Mouse (Mus musculus): ENCODE data around the gene Ccdc86. TPM values are rescaled to one million over a fixed set of nuclear protein-coding genes. Genes with fewer than 3 reads are reported as not detected.
A peak's percentile ranks its signal among the peaks of the same experiment; 100 is the strongest.

Gene Ccdc86
- total RNA-seq, 1 experiment: 25.7 TPM

GRCm38 (mm10) chr19:10909087-10909721 lies 39.9 kb downstream of the Ccdc86 start:
- Histone ChIP-seq H3K36me3 (ENCODE audit: control insufficient read depth, insufficient read depth, low read length, poor library complexity, severe bottlenecking) (peaks cover 26% of the 10 kb centered on the region), H3K27ac (ENCODE audit: insufficient read depth, low read depth, low read length, poor library complexity, severe bottlenecking) (no peak overlapping the region), H3K9me3 (ENCODE audit: control insufficient read depth, insufficient read depth, low read depth, low read length) (no peaks in the 10 kb centered on the region), H3K9ac (ENCODE audit: insufficient read depth, low read depth, low read length, poor library complexity, severe bottlenecking) (no peak overlapping the region), H3K4me3 (ENCODE audit: insufficient read depth in 1 of 2, low read depth in 1 of 2, low read length in 2 of 2, poor library complexity in 1 of 2, severe bottlenecking in 1 of 2) (no peak overlapping the region), H3K4me1 (ENCODE audit: control insufficient read depth in 2 of 2, insufficient read depth in 2 of 2, low read length in 2 of 2, poor library complexity in 1 of 2) (no peaks in the 10 kb centered on the region)
- no peak for TF ChIP-seq ZC3H11A (IDR thresholded peaks at IDR 0.05; ENCODE audit: borderline replicate concordance, low read depth, low read length)
- no peak for TF ChIP-seq HCFC1 (IDR thresholded peaks at IDR 0.05; ENCODE audit: borderline replicate concordance, insufficient read depth, low read length)
- TF ChIP-seq ZNF384 (IDR thresholded peaks at IDR 0.05; ENCODE audit: low read depth, low read length): no peak
- no peak for TF ChIP-seq CHD2 (IDR thresholded peaks at IDR 0.05; ENCODE audit: low read depth, low read length)
- TF ChIP-seq MAFK (IDR thresholded peaks at IDR 0.05; ENCODE audit: insufficient read depth, low read depth, low read length): no peak
- no peak for DNase-seq (ENCODE audit: low read depth, low spot score)
- in situ Hi-C loops (cut with MboI; ENCODE audit: low sequenced_read_pairs in 2 of 2, unreplicated experiment in 2 of 2): no loop called here

- Histone ChIP-seq H3K4me1 (ENCODE audit: control insufficient read depth in 2 of 2, insufficient read depth in 2 of 2, low read length in 2 of 2, poor library complexity in 1 of 2) (no peaks in the 10 kb centered on the region), H3K36me3 (ENCODE audit: control insufficient read depth, insufficient read depth, low read length, poor library complexity, severe bottlenecking) (peaks cover 37% of the 10 kb centered on the region), H3K27ac (ENCODE audit: insufficient read depth, low read depth, low read length, poor library complexity, severe bottlenecking) (no peak overlapping the region), H3K4me3 (ENCODE audit: insufficient read depth in 1 of 2, low read depth in 1 of 2, low read length in 2 of 2, poor library complexity in 1 of 2, severe bottlenecking in 1 of 2) (no peak overlapping the region), H3K9ac (ENCODE audit: insufficient read depth, low read depth, low read length, poor library complexity, severe bottlenecking) (no peak overlapping the region), H3K9me3 (ENCODE audit: control insufficient read depth, insufficient read depth, low read depth, low read length) (no peaks in the 10 kb centered on the region)
- in situ Hi-C loops (cut with MboI; ENCODE audit: low sequenced_read_pairs in 2 of 2, unreplicated experiment in 2 of 2): no loop called here
- DNase-seq (ENCODE audit: low read depth, low spot score): peak; percentile 39
- TF ChIP-seq MAFK (IDR thresholded peaks at IDR 0.05; ENCODE audit: insufficient read depth, low read depth, low read length) (no peak), ZC3H11A (IDR thresholded peaks at IDR 0.05; ENCODE audit: borderline replicate concordance, low read depth, low read length) (0 out of 2 replicates have a peak, but pooled peaks have one; percentile 11)
Observed at GRCm38 (mm10) chr19:10907891-10908290, 41.2 kb downstream of the Ccdc86 start.

DNA sequence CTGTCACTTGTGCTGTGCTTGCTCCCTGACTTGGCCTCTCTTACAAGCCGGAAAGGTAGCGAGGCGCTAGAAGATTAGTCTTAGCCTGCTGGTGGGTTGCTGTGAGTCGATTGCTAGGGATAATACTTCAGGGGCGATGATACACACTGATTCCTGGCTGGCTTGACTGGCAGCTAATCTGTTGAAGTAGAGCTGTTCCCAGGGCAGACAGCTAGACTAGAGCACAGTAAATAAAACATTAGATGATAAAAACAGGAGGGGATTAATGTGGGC lies 43.4 kb downstream of the Ccdc86 start:
- no peak overlapping the region for H3K27ac ChIP-seq (ENCODE audit: insufficient read depth, low read depth, low read length, poor library complexity, severe bottlenecking)
- no peak overlapping the region for H3K4me3 ChIP-seq (ENCODE audit: insufficient read depth in 1 of 2, low read depth in 1 of 2, low read length in 2 of 2, poor library complexity in 1 of 2, severe bottlenecking in 1 of 2)
- H3K4me1 ChIP-seq (ENCODE audit: control insufficient read depth in 2 of 2, insufficient read depth in 2 of 2, low read length in 2 of 2, poor library complexity in 1 of 2): no peaks in the 10 kb centered on the region
- H3K9ac ChIP-seq (ENCODE audit: insufficient read depth, low read depth, low read length, poor library complexity, severe bottlenecking): no peak overlapping the region
- no peak for TF ChIP-seq CHD2 (IDR thresholded peaks at IDR 0.05; ENCODE audit: low read depth, low read length)
- no peak for TF ChIP-seq ZC3H11A (IDR thresholded peaks at IDR 0.05; ENCODE audit: borderline replicate concordance, low read depth, low read length)
- TF ChIP-seq ZNF384 (IDR thresholded peaks at IDR 0.05; ENCODE audit: low read depth, low read length): no peak
- TF ChIP-seq HCFC1 (IDR thresholded peaks at IDR 0.05; ENCODE audit: borderline replicate concordance, insufficient read depth, low read length): no peak
- TF ChIP-seq MAFK (IDR thresholded peaks at IDR 0.05; ENCODE audit: insufficient read depth, low read depth, low read length): no peak
- DNase-seq (ENCODE audit: low read depth, low spot score): no peak
- no peaks in the 10 kb centered on the region for H3K9me3 ChIP-seq (ENCODE audit: control insufficient read depth, insufficient read depth, low read depth, low read length)
- peaks cover 55% of the 10 kb centered on the region for H3K36me3 ChIP-seq (ENCODE audit: control insufficient read depth, insufficient read depth, low read length, poor library complexity, severe bottlenecking)
- in situ Hi-C loops (cut with MboI; ENCODE audit: low sequenced_read_pairs in 2 of 2, unreplicated experiment in 2 of 2): no loop called here

GRCm38 (mm10) chr19:10904927-10905727 lies 43.9 kb downstream of the Ccdc86 start:
- H3K9me3 ChIP-seq (ENCODE audit: control insufficient read depth, insufficient read depth, low read depth, low read length): no peaks in the 10 kb centered on the region
- no peaks in the 10 kb centered on the region for H3K4me1 ChIP-seq (ENCODE audit: control insufficient read depth in 2 of 2, insufficient read depth in 2 of 2, low read length in 2 of 2, poor library complexity in 1 of 2)
- no peak for TF ChIP-seq MAFK (IDR thresholded peaks at IDR 0.05; ENCODE audit: insufficient read depth, low read depth, low read length)
- TF ChIP-seq CHD2 (IDR thresholded peaks at IDR 0.05; ENCODE audit: low read depth, low read length): no peak
- no peak for TF ChIP-seq ZC3H11A (IDR thresholded peaks at IDR 0.05; ENCODE audit: borderline replicate concordance, low read depth, low read length)
- no peak for TF ChIP-seq HCFC1 (IDR thresholded peaks at IDR 0.05; ENCODE audit: borderline replicate concordance, insufficient read depth, low read length)
- TF ChIP-seq ZNF384 (IDR thresholded peaks at IDR 0.05; ENCODE audit: low read depth, low read length): no peak
- in situ Hi-C loops (cut with MboI; ENCODE audit: low sequenced_read_pairs in 2 of 2, unreplicated experiment in 2 of 2): no loop called here
- no peak overlapping the region for H3K27ac ChIP-seq (ENCODE audit: insufficient read depth, low read depth, low read length, poor library complexity, severe bottlenecking)
- no peak overlapping the region for H3K4me3 ChIP-seq (ENCODE audit: insufficient read depth in 1 of 2, low read depth in 1 of 2, low read length in 2 of 2, poor library complexity in 1 of 2, severe bottlenecking in 1 of 2)
- no peak overlapping the region for H3K9ac ChIP-seq (ENCODE audit: insufficient read depth, low read depth, low read length, poor library complexity, severe bottlenecking)
- H3K36me3 ChIP-seq (ENCODE audit: control insufficient read depth, insufficient read depth, low read length, poor library complexity, severe bottlenecking): peaks cover 61% of the 10 kb centered on the region
- DNase-seq (ENCODE audit: low read depth, low spot score): no peak

Data from ES-E14 (cell line).